Mouse (Mus musculus) liver, embryonic 14.5 days (tissue): ENCODE measurements around the gene Glra1. TPM values are rescaled to one million over a fixed set of nuclear protein-coding genes. Genes with fewer than 3 reads are reported as not detected.

Experiments
- ATAC-seq: fragments of 200-750 bp; cut with Nextera tagmentation; 2 replicates; pipeline ENCODE4 v1.8.0; 2017; ENCODE audit warnings: moderate number of reproducible peaks, mild to moderate bottlenecking, moderate library complexity; ENCODE audit not compliant: insufficient read depth
- DNase-seq, 3 experiments: peaks; one replicate each; pipeline ENCODE4 v3.0.0-alpha.2; 2012 to 2013; ENCODE audit warnings: low read depth in 3 of 3, low spot score in 3 of 3
- H3K27ac ChIP-seq: fragments of 300-500 bp; sonication (generic); 2 replicates; pipeline ENCODE4 v1.5.1; 2014; ENCODE audit warnings: moderate library complexity, mild to moderate bottlenecking, control low read depth, inconsistent platforms
- H3K27me3 ChIP-seq: fragments of 300-500 bp; sonication (generic); 2 replicates; pipeline ENCODE4 v1.6.1; 2014; ENCODE audit warnings: mild to moderate bottlenecking, low read length, moderate library complexity; ENCODE audit not compliant: control insufficient read depth, insufficient read depth
- H3K36me3 ChIP-seq: fragments of 300-500 bp; sonication (generic); replicated peaks from 2 replicates; pipeline ENCODE4 v1.6.1; 2014; ENCODE audit warnings: low read depth; ENCODE audit not compliant: control insufficient read depth, insufficient read depth
- H3K4me1 ChIP-seq, 2 experiments: fragments of 200-500 bp in 1 of 2; fragments of 300-500 bp in 1 of 2; sonication (generic) in 1 of 2; replicated peaks; 2 replicates each; pipeline ENCODE4 v1.6.1; 2012 to 2014; ENCODE audit warnings: antibody characterized with exemption in 1 of 2, inconsistent platforms in 1 of 2, low read length in 1 of 2; ENCODE audit not compliant: control insufficient read depth in 2 of 2, insufficient read depth in 2 of 2
- H3K4me2 ChIP-seq: fragments of 300-500 bp; sonication (generic); 2 replicates; pipeline ENCODE4 v1.6.1; 2014; ENCODE audit warnings: low read depth, mild to moderate bottlenecking, control low read depth, moderate library complexity
- H3K4me3 ChIP-seq, 2 experiments: fragments of 200-500 bp in 1 of 2; fragments of 300-500 bp in 1 of 2; sonication (generic) in 1 of 2; 2 replicates each; pipeline ENCODE4 v1.5.1; 2012 to 2014; ENCODE audit warnings: low read depth in 2 of 2, low read length in 2 of 2, mild to moderate bottlenecking in 2 of 2, control low read depth in 1 of 2, inconsistent platforms in 1 of 2, moderate library complexity in 1 of 2; ENCODE audit not compliant: insufficient read depth in 1 of 2
- H3K9ac ChIP-seq: fragments of 300-500 bp; sonication (generic); replicated peaks from 2 replicates; pipeline ENCODE4 v1.6.1; 2014; ENCODE audit warnings: mild to moderate bottlenecking, control low read depth, moderate library complexity
- H3K9me3 ChIP-seq: fragments of 300-500 bp; sonication (generic); 2 replicates; pipeline ENCODE4 v1.6.1; 2016; ENCODE audit warnings: low read length, mixed read lengths; ENCODE audit not compliant: control insufficient read depth
- CTCF ChIP-seq: IDR thresholded peaks from 2 replicates; pipeline ENCODE4 v1.5.1; 2016; ENCODE audit warnings: antibody characterized with exemption, low read depth, control low read depth
- EP300 ChIP-seq: IDR thresholded peaks from 2 replicates; pipeline ENCODE4 v1.6.1; 2016; ENCODE audit warnings: antibody characterized with exemption, low read depth
- WGBS: fragments of 180-500 bp; shearing (Covaris S2); extraction: QIAGEN DNeasy Blood & Tissue Kit; methylation state at CpG from one replicate; pipeline ENCODE4 v1.1.7; 2014; ENCODE audit not compliant: insufficient replicate concordance; 5-methylcytosine and 5-hydroxymethylcytosine counted together
- polyA plus RNA-seq, 2 experiments: library from polyadenylated mRNA; depleted of rRNA in 1 of 2; stranded (reverse) in 1 of 2; unstranded in 1 of 2; fragments of >200 nt; fragmentation: Nextera tagmentation in 1 of 2; extraction: Ambion mirVana in 1 of 2; gene quantifications; 2 replicates each; pipeline versions ENCODE4 v1.2.1 to v1.2.3; 2012 to 2014

Gene Glra1
- polyA plus RNA-seq, 2 experiments = not detected

- no peak for TF ChIP-seq CTCF
- TF ChIP-seq EP300 = no peak
- no peak overlapping the region for H3K27ac ChIP-seq
- H3K36me3 ChIP-seq = no peaks in the 10 kb centered on the region
- ATAC-seq (no peak), DNase-seq (no peak)
- H3K4me3 ChIP-seq = no peak overlapping the region
- H3K4me1 ChIP-seq = no peaks in the 10 kb centered on the region
- no peak overlapping the region for H3K4me2 ChIP-seq
- peaks cover 10% of the 10 kb centered on the region for H3K27me3 ChIP-seq
- no peak overlapping the region for H3K9ac ChIP-seq
- no peaks in the 10 kb centered on the region for H3K9me3 ChIP-seq
- WGBS = 6% methylated on average over 26 of the region's 26 CpGs
Observed at GRCm38 (mm10) chr11:55607066-55607807, 761 bp downstream of the Glra1 start.

- Histone ChIP-seq H3K4me1 (no peaks in the 10 kb centered on the region), H3K4me3 (no peak overlapping the region), H3K27me3 (no peaks in the 10 kb centered on the region), H3K9ac (no peak overlapping the region), H3K9me3 (no peaks in the 10 kb centered on the region), H3K27ac (no peak overlapping the region), H3K36me3 (no peaks in the 10 kb centered on the region), H3K4me2 (no peak overlapping the region)
- no peak for TF ChIP-seq CTCF
- DNase-seq (no peak), ATAC-seq (no peak)
- WGBS = 16% methylated on average over 11 of the region's 11 CpGs
Observed at GRCm38 (mm10) chr11:55601447-55602065, 6.4 kb downstream of the Glra1 start.

DNA sequence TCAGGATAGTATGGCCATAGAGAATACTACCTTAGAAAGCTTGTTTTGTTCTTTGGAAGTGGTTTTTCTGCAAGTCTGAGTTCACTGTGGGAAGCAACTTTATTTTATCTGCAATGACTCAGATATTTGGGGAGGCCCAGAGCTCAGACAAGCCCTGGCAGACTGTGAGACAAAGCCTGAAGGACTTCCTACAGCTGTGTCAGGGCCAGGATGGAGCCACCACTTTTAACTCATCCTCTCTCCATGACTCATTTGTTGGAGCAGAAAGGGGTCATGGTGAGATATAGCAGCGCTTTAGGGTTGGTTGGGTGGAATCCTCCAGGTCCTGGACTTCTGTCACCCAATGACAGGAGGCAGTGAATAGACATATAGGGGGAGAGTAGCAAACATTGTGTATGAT lies 12.3 kb downstream of the Glra1 start:
- TF ChIP-seq CTCF (no peak), EP300 (no peak)
- Histone ChIP-seq H3K27ac (no peak overlapping the region), H3K9ac (no peak overlapping the region), H3K36me3 (no peaks in the 10 kb centered on the region), H3K27me3 (no peaks in the 10 kb centered on the region), H3K4me1 (no peaks in the 10 kb centered on the region), H3K4me2 (no peak overlapping the region), H3K9me3 (no peaks in the 10 kb centered on the region), H3K4me3 (no peak overlapping the region)
- no peak for DNase-seq
- 42% methylated on average over 1 of the region's 1 CpGs for WGBS
- no peak for ATAC-seq

DNA sequence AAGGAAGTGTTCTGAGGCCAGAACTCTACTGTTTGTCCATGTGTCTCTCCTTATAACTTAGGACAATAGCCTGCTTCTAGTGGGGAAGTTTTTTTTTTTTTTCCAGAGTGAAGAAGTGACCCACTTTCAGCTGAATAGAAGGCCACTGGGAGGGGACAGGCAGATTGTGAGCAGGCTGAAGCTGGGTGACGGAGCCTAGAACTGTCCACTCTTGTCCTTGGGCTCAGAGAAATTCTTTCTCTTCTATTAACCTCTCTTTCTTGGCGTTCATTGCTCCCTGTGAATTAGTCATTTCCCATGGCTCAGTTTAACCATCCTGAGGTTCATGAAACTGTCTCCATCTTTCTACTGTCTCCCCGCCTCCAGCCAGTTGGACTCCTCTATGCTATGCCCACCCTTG lies 13.6 kb downstream of the Glra1 start:
- TF ChIP-seq CTCF (no peak), EP300 (no peak)
- Histone ChIP-seq H3K27ac (no peak overlapping the region), H3K9me3 (no peaks in the 10 kb centered on the region), H3K36me3 (no peaks in the 10 kb centered on the region), H3K4me3 (no peak overlapping the region), H3K27me3 (no peaks in the 10 kb centered on the region), H3K4me2 (no peak overlapping the region), H3K9ac (no peak overlapping the region), H3K4me1 (no peaks in the 10 kb centered on the region)
- DNase-seq (no peak), ATAC-seq (no peak)
- 56% methylated on average over 3 of the region's 3 CpGs for WGBS

DNA sequence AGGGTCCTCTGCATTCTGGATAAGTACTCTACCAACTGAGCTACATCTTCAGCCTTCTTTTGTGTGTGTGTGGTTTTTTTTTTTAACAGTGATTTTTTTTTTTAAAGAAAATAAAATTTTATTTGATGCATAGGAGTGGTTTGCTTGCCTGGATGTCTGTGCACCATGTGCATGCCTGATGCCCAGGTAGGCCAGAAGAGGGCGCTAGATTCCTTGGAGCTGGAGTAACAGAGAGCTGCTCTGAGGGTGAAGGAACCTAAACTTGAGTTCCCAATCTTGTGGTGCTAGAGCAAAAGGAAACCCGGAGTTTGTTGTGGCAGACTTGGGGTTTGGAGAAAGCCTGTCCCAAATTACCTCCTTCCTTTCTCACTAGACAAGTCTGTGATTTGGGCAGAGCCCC lies 16.8 kb downstream of the Glra1 start:
- no peak for ATAC-seq

More for the DNA sequence above, 16.8 kb downstream of the Glra1 start:
- Histone ChIP-seq H3K4me1 (no peaks in the 10 kb centered on the region), H3K9me3 (no peaks in the 10 kb centered on the region), H3K4me3 (no peak overlapping the region), H3K9ac (no peak overlapping the region), H3K27me3 (no peaks in the 10 kb centered on the region), H3K4me2 (no peak overlapping the region), H3K36me3 (no peaks in the 10 kb centered on the region), H3K27ac (no peak overlapping the region)
- TF ChIP-seq CTCF (no peak), EP300 (no peak)
- 24% methylated on average over 2 of the region's 2 CpGs for WGBS
- no peak for DNase-seq
